Mouse (Mus musculus): Measurements from ENCODE around the gene Rab6b. TPM values are rescaled to one million over a fixed set of nuclear protein-coding genes. Genes with fewer than 3 reads are reported as not detected.

Rab6b gene
- polyA plus RNA-seq, 1 experiment, result 1.1 TPM

DNA sequence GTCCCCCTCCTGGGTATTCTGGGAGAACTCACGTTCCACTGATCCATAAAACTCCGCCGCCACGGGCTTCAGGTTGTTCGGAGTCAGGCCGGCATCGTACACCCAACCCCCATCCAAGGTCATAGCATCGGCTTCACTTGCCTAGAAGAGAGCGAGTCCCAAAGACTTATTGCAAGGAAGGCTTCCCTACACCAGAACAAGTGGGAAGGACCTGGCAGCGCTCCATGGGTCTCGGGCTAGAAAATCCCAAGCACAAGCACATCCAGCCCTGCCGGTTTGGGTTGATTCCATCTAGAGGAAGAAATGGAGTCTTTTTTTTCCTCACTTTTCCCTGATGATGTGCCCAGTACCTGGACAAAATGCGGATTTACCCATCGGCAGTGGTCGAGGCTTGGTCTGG, 115.2 kb downstream of the Rab6b start:
- Histone ChIP-seq H3K36me3 (ENCODE audit: control insufficient read depth, insufficient read depth, low read length) (no peaks in the 10 kb centered on the region), H3K27me3 (ENCODE audit: control insufficient read depth, insufficient read depth, low read length) (no peaks in the 10 kb centered on the region), H3K4me1 (ENCODE audit: control insufficient read depth, insufficient read depth, low read length) (peaks cover 5% of the 10 kb centered on the region), H3K27ac (ENCODE audit: control insufficient read depth, insufficient read depth, low read depth, low read length) (no peak overlapping the region), H3K4me3 (ENCODE audit: control insufficient read depth, low read depth, low read length) (peak overlapping the region; percentile 3; the same call in 1 of the 2 replicates)
- TF ChIP-seq POLR2A (IDR thresholded peaks at IDR 0.05; ENCODE audit: control insufficient read depth, low read depth, low read length) (no peak), CTCF (IDR thresholded peaks at IDR 0.05; ENCODE audit: control insufficient read depth, insufficient read depth, insufficient replicate concordance, low read depth, low read length) (no peak)

DNA sequence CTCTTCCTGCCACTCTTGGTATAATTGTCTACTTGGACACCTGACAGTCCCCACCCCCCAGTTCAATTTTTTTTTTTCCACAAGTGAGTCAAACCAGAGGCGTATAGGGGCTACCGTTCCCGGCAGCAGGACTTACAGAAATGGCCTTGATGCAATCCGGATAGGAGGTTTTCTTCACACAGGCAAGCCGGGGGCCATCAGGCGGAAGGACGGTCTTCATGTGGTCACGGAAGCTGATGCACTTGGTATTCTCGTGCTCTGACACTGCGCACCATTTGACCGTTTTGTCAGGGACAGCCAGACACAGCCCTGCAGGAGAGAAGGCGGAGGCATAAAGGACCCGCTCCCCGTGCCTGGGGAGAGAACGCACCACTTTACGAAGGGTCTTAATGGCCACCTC, 116.2 kb downstream of the Rab6b start:
- no peaks in the 10 kb centered on the region for H3K27me3 ChIP-seq (ENCODE audit: control insufficient read depth, insufficient read depth, low read length)
- H3K4me1 ChIP-seq (ENCODE audit: control insufficient read depth, insufficient read depth, low read length), result peaks cover 5% of the 10 kb centered on the region
- no peak for TF ChIP-seq CTCF (IDR thresholded peaks at IDR 0.05; ENCODE audit: control insufficient read depth, insufficient read depth, insufficient replicate concordance, low read depth, low read length)
- no peak for TF ChIP-seq POLR2A (IDR thresholded peaks at IDR 0.05; ENCODE audit: control insufficient read depth, low read depth, low read length)
- H3K36me3 ChIP-seq (ENCODE audit: control insufficient read depth, insufficient read depth, low read length), result no peaks in the 10 kb centered on the region
- no peak overlapping the region for H3K27ac ChIP-seq (ENCODE audit: control insufficient read depth, insufficient read depth, low read depth, low read length)
- no peak overlapping the region for H3K4me3 ChIP-seq (ENCODE audit: control insufficient read depth, low read depth, low read length)

DNA sequence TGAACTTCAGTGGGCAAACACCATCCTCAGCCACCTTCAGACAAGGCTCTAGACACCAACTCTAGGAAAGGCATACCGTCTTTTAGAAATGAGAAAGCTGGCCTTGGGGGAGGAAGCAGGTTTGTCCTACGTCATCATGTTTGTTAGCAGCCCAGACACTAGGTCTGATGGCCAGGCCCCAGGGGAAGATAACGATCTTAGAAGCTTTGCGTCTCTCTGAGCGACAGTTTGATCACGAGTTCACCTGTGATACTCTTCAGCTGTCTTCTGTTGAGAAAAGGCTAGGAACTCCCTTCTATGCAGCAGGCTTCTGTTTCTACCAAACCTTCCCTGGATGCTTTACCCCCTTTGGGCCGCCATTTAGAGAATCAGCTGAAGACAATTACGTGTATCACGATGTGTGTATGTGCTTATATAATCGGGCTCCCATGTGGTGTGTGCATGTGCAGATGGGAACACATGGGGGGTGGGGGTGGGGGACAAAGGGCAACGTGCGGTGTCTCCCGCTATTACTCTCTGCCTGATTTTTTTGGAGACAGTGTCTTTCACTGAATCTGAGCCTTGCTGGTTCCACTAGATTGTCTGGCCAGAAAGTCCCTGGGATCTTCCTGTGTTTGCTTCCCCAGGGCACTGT, 116.9 kb downstream of the Rab6b start:
- peaks cover 5% of the 10 kb centered on the region for H3K4me1 ChIP-seq (ENCODE audit: control insufficient read depth, insufficient read depth, low read length)
- no peaks in the 10 kb centered on the region for H3K27me3 ChIP-seq (ENCODE audit: control insufficient read depth, insufficient read depth, low read length)
- H3K4me3 ChIP-seq (ENCODE audit: control insufficient read depth, low read depth, low read length), result no peak overlapping the region
- H3K27ac ChIP-seq (ENCODE audit: control insufficient read depth, insufficient read depth, low read depth, low read length), result no peak overlapping the region
- no peak for TF ChIP-seq CTCF (IDR thresholded peaks at IDR 0.05; ENCODE audit: control insufficient read depth, insufficient read depth, insufficient replicate concordance, low read depth, low read length)
- no peak for TF ChIP-seq POLR2A (IDR thresholded peaks at IDR 0.05; ENCODE audit: control insufficient read depth, low read depth, low read length)
- H3K36me3 ChIP-seq (ENCODE audit: control insufficient read depth, insufficient read depth, low read length), result no peaks in the 10 kb centered on the region

DNA sequence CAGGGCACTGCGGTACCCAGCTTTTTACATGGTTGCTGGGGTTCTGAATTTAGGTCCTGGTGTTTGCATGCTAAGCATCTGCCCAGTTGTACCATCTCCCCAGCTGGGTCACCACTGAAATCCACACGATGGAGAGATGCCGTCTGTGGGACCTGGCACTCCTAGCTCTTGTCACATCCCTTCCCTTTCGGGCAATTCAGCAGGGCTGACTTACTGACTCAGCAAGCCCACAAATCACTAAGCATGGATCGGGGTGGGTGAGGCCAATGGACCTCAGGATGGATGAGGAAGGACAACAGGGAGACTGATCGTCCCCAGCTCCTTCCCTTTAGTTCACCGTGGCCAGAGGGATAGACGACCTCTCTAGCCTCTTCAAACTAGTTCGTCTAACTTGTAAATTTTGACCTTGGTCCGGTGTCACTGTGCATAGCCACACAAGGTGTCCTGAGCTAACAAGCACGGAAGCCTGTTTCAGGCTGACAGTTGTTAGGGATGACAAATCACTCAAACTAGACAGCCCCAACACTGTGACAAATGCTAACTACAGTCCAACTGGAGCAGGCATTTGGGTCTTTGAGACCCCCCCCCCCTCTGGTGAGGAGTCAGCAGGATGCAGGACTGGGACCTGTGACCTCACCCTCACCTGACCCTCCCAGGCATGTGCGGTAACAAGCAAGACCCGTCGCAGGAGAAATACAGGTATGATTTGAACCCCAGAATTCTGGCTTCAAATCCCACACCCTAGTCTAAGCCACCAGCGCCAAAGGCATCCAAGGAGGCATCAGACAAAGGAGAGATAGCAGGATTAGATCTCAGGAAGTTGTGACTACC, 117.7 kb downstream of the Rab6b start:
- Histone ChIP-seq H3K27ac (ENCODE audit: control insufficient read depth, insufficient read depth, low read depth, low read length) (no peak overlapping the region), H3K36me3 (ENCODE audit: control insufficient read depth, insufficient read depth, low read length) (no peaks in the 10 kb centered on the region), H3K27me3 (ENCODE audit: control insufficient read depth, insufficient read depth, low read length) (no peaks in the 10 kb centered on the region), H3K4me1 (ENCODE audit: control insufficient read depth, insufficient read depth, low read length) (peaks cover 5% of the 10 kb centered on the region), H3K4me3 (ENCODE audit: control insufficient read depth, low read depth, low read length) (no peak overlapping the region)
- TF ChIP-seq CTCF (IDR thresholded peaks at IDR 0.05; ENCODE audit: control insufficient read depth, insufficient read depth, insufficient replicate concordance, low read depth, low read length), result no peak
- TF ChIP-seq POLR2A (IDR thresholded peaks at IDR 0.05; ENCODE audit: control insufficient read depth, low read depth, low read length), result no peak

DNA sequence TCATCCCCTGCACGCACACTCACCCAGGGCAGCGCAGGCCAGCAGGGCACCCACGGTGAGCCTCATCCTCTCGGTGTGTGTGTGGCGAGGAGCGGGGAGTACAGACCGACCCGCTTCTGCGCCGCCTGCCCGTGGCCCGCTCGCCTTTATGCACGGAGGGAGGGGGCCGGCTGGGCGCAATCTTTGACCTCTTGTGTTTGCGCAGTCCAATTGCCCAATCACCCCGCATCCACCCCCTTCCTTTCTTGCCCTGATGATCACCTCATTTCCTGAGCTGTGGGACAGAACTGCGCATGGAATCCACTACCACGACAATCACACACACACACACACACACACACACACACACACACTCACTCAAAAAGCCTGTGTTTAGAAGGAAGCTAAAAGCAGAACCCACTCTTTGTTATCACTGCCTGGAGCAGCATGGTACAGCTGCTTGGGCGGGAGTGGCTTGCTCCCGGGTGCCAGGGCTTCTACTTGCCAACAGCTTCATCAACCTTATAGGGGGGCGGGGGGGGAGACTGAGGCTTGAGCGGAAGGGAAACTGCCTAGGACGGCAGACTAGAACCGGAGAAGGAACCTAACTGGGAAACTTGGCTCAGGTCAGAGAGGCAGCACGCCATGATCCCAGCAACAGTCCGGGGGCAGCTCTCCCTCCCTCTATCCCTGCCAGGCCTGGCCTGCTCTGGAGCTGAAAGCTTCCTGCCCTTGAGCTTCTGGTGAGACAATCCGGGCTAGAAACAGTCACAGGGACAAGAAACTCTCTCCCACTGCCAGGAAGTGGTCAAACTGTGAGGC, 118.8 kb downstream of the Rab6b start, which contains the start of the genes Gm20425 and Trf:
Gm20425 (minus strand) TSS at position 157 of the 801 bp plus-strand sequence.
Trf (minus strand) TSS at position 294 of the 801 bp plus-strand sequence.
- H3K4me1 ChIP-seq (ENCODE audit: control insufficient read depth, insufficient read depth, low read length), result peaks cover 5% of the 10 kb centered on the region
- H3K27ac ChIP-seq (ENCODE audit: control insufficient read depth, insufficient read depth, low read depth, low read length), result peak within 1 kb of the TSS; percentile 41
- H3K4me3 ChIP-seq (ENCODE audit: control insufficient read depth, low read depth, low read length), result peak within 1 kb of the TSS; percentile 21; the same call in 1 of the 2 replicates
- TF ChIP-seq POLR2A (IDR thresholded peaks at IDR 0.05; ENCODE audit: control insufficient read depth, low read depth, low read length) (no peak), CTCF (IDR thresholded peaks at IDR 0.05; ENCODE audit: control insufficient read depth, insufficient read depth, insufficient replicate concordance, low read depth, low read length) (no peak)
- no peaks in the 10 kb centered on the region for H3K36me3 ChIP-seq (ENCODE audit: control insufficient read depth, insufficient read depth, low read length)
- H3K27me3 ChIP-seq (ENCODE audit: control insufficient read depth, insufficient read depth, low read length), result no peaks in the 10 kb centered on the region

DNA sequence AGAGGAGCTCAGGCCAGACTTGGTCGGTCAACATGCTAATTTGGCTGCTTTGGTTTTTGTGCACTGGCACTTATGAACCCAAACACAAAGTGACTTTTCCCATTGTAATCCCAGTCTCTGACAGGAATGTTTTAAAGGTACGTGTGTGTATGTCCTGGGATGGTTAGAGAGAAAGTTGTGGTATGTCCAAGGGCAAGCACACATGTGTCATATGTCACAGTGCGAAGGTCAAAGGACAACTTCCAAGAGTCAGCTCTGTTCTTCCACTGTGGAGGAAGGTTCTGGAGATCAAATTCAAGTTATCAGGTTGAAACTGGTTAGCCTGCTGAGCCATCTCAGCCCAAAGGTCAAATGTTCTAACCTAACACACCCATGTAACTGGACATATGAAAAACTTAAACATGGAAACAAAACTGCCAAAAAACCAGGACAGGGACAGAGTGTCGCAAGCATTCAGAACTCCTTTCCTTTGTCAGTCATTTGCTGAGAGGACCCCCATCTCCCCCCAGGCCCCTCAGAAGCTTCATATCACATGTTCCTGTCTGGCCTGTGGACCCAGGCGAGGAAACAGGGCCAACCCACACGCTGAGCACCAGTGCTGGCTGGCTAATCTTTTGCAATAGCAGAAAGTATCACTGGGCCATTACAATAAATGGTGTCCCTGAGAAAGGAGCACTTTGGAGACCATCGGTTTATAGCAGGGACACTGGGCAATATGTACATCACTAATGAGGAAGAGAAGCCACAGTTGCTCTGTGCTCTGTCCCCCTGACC, 120.8 kb downstream of the Rab6b start:
- Histone ChIP-seq H3K27ac (ENCODE audit: control insufficient read depth, insufficient read depth, low read depth, low read length) (no peak overlapping the region), H3K4me3 (ENCODE audit: control insufficient read depth, low read depth, low read length) (no peak overlapping the region), H3K36me3 (ENCODE audit: control insufficient read depth, insufficient read depth, low read length) (no peaks in the 10 kb centered on the region), H3K27me3 (ENCODE audit: control insufficient read depth, insufficient read depth, low read length) (no peaks in the 10 kb centered on the region), H3K4me1 (ENCODE audit: control insufficient read depth, insufficient read depth, low read length) (peaks cover 5% of the 10 kb centered on the region)
- TF ChIP-seq POLR2A (IDR thresholded peaks at IDR 0.05; ENCODE audit: control insufficient read depth, low read depth, low read length), result no peak
- no peak for TF ChIP-seq CTCF (IDR thresholded peaks at IDR 0.05; ENCODE audit: control insufficient read depth, insufficient read depth, insufficient replicate concordance, low read depth, low read length)
